Mouse (Mus musculus) common myeloid progenitor, adult 5-6 weeks (primary cell): ENCODE measurements around the gene Tcea3. TPM values are rescaled to one million over a fixed set of nuclear protein-coding genes. Genes with fewer than 3 reads are reported as not detected.
A peak's percentile ranks its signal among the peaks of the same experiment; 100 is the strongest.

Experiments
- ATAC-seq: replicated peaks from 2 replicates; pipeline ENCODE4 v1.8.0; 2016; ENCODE audit warnings: low read depth, mild to moderate bottlenecking, moderate TSS enrichment, inconsistent platforms; ENCODE audit not compliant: poor library complexity, severe bottlenecking
- total RNA-seq: library from RNA; stranded (forward); fragments of 200-1000, 187-1606 nt; gene quantifications from 2 replicates; pipeline ENCODE4 v1.2.3, GENCODE M21; 2017

The Tcea3 gene
- total RNA-seq: not detected in 2 replicates

GRCm38 (mm10) chr4:136247729-136248463 lies at the start of gene Tcea3:
TSS of gene Tcea3 (plus strand) at chr4:136247729.
- ATAC-seq: no peak

GRCm38 (mm10) chr4:136198846-136199245 lies 48.7 kb upstream of the Tcea3 start:
- no peak for ATAC-seq

DNA sequence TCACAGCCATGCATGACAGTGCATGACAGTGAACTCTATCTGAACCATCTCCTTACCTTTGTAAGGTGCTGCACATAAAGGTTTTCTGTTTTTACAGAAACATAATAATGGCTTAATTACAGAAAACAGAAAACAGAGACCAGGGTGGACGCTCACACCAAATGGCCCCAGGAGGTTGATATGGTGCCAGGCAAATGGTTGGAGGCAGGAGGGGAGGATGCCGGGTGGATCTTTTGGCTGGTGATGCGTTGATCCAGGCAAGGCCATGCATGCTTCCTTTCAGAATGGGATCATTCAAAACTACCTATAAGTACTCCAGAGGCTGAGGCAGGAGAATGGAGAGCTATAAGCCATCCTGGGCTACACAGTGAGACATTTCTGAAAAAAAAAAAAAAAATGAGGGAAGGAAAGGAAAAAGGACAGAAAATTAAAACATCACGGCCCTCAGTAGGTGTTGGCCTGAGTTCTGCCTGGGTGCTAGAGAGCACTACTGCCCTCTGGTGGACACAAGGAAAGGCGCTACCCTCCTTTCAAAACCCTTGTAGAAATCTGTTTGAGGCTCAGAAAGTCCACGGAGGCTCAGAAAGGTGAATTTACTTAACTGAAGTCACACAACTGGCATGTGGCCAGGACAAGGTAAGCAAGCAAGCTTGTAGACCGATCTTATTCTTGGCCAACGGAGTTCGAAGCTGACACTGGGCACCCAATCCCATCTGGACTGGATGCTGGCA lies 47.8 kb upstream of the Tcea3 start:
- ATAC-seq: peak; percentile 78

- peak; percentile 35 for ATAC-seq
Observed at GRCm38 (mm10) chr4:136202509-136202908, 45.0 kb upstream of the Tcea3 start.

DNA sequence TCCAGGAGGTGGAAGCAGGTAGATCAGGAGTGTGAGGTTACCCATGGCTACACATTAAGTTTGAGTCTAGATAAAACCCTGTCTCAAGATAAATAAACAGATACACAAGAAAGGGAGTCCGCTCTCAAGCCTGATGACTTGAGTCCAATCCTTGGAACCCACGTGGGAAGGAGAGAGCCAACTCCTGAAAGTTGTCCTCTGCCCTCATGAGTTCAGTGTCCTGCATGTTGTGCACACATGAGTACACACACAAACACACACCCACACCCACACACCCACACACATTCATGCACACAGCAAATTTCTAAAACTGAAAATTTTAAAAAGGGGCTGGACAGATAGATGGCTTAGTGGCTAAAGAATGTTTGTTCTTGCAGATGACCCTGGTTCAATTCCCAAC lies 42.8 kb upstream of the Tcea3 start:
- ATAC-seq: no peak

GRCm38 (mm10) chr4:136206033-136206893 lies 41.3 kb upstream of the Tcea3 start, which contains the start of gene Asap3:
TSS of gene Asap3 (plus strand) at chr4:136206365.
- peak; percentile 88 for ATAC-seq

DNA sequence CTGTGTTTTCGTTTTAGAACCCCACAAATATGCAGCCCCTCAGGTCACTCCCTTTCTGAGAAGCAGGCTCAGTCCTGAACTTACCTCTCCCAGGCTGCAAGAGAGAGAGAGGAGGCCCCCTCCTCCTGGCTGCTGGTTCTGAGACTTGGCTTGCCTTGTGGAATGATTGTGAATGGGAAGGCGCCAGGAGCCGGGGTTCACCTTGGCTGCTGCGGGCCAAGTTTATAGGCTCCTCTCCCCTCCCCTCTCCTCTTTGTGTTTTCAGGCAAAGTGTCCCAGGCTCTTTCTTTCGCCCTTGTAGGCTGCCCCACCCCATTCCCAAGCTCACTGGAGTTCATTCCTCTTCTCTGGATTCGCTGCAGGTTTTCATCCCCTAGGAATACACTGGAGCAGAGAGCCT lies 40.6 kb upstream of the Tcea3 start:
- ATAC-seq: no peak

- ATAC-seq: no peak
Observed at GRCm38 (mm10) chr4:136210931-136211330, 36.6 kb upstream of the Tcea3 start.

GRCm38 (mm10) chr4:136213629-136214028 lies 33.9 kb upstream of the Tcea3 start:
- ATAC-seq: no peak

DNA sequence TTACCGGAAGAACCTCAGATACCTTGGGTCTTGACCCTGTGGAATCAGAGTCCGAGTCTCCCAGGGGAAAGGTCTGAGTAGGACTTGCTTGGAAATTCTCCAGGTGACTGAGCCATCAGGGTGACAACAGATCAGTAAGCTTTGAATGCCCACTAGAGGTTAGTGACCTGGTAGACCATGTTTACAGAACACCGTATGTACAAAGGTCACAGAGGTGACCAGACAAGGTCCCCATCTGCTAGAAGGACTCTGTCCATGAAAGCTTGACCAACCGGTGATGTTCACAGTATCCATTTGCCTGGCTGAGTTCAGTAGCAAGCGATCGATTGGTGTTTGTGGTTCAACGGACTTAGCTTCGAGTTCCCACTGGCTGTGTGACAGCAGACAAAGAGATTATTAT lies 32.7 kb upstream of the Tcea3 start:
- no peak for ATAC-seq

- ATAC-seq: no peak
Observed at GRCm38 (mm10) chr4:136215576-136215975, 32.0 kb upstream of the Tcea3 start.

DNA sequence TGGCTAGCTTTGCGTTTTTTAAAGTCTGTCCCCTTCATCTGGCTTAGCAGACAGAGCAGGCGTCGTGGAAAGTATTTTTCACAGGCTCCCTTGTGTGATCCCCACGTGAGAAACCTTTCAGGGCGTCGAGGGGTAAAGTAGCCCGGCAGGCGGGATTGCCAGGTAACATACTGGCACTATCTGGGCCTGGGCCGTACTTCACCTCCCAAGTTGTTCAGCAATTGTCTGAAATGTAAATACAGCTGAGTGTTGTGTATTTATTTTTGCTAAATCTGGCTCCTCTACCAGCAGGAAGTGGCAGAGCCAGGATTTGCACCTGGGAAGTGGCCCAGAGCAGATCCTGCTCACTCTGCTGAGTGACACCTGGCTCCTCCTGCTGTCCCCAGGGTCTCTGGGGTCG lies 30.5 kb upstream of the Tcea3 start:
- ATAC-seq: no peak

DNA sequence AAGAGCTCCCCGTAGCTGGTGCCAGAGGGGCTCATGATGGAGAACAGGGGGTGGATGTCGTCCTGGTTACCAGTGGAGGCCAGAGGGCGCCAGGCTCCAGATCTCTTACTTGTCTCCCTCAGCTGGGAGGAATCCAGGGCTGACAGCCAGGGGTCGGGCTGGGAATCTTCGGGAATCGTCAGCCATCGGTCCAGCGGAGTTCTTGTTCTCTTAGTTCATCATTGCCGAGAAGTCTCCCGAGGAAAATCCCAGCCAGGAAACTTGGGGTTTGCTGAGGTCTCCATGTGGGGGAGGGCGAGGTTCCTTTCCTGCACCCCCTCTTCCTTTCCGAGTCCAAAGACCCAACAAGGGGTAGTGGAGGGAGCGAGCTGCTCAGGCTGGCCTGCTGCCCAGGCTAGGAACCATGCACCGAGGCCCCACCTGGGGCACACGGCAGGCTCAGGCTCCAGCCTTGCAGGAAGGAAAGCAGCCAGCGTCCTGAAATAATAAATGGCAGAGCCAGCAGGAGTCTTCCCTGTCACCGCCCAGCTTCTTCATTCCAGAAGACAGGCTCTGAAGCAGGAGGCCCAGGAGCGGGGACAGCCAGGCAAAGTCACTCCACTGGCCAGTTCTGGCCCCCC lies 28.8 kb upstream of the Tcea3 start:
- ATAC-seq: no peak

DNA sequence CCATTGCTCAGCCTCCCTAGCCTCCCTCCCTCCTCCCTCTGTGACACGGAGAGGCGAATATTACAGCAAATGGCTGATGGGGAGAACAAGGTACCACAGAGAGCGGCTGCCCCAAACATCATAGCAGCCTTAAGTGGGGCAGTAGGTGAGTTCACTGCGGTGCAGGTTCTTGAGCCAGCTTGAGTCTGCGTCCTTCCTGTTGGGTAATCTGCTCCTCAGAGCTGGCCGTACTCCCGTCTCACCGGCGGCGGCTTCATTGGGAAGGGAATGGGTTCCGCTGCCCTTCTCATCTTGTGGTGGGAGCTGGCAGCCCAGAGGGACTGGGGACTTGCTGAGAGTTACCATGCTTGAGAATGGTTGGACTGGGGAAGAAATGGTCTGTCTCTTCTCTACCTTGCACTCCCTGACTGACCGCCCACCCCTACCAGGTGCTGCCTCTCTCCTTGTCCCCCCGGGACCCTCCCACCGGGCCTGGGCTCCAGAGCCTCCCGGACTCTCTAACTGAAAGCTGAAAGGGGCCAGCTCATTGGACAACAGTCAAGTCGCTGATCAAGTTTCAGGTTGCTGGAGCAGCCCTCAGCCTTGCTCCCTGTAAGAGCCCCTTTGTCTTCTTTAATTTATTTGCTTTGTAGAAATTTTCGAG lies 27.3 kb upstream of the Tcea3 start:
- ATAC-seq: no peak

- ATAC-seq: no peak
Observed at GRCm38 (mm10) chr4:136223549-136224239, 23.8 kb upstream of the Tcea3 start.

- ATAC-seq: no peak
Observed at GRCm38 (mm10) chr4:136224240-136224559, 23.3 kb upstream of the Tcea3 start.

GRCm38 (mm10) chr4:136224677-136225460 lies 22.7 kb upstream of the Tcea3 start:
- no peak for ATAC-seq

GRCm38 (mm10) chr4:136227408-136227807 lies 20.1 kb upstream of the Tcea3 start:
- ATAC-seq: no peak

DNA sequence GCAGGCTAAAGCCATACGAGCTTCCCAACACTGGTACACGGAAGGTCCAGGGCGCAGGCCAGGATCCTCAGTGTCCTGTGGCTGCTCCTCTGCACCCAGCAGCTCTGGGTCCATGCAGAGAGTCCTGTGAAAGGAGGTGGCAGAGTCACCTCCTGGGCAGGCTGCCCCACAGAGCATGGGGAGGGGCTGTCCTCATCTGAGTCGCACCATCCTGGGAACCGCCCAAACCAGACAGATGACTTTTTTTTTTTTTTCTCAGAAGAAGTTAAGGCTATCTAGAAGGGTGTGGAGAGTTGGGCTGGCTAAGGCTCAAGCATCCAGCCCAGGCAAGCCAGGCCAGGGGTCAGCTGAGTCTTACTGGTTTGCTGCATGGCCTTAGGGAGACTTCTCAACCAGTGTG lies 18.9 kb upstream of the Tcea3 start:
- no peak for ATAC-seq
